Mouse (Mus musculus) myocyte (in vitro differentiated cells): ENCODE data around the gene Rhno1.

ENCODE experiments used
- CEBPB ChIP-seq: IDR thresholded peaks from 2 replicates; pipeline ENCODE4 v1.6.1; 2011; ENCODE audit warnings: mild to moderate bottlenecking, moderate library complexity; ENCODE audit not compliant: poor library complexity, insufficient read depth, severe bottlenecking
- E2F4 ChIP-seq: IDR thresholded peaks from one replicate; pipeline ENCODE4 v1.6.1; 2011; ENCODE audit warnings: mild to moderate bottlenecking, control low read depth, moderate library complexity; ENCODE audit not compliant: insufficient read depth
- POLR2A ChIP-seq: IDR thresholded peaks from one replicate; pipeline ENCODE4 v1.6.1; 2011; ENCODE audit warnings: low read depth, mild to moderate bottlenecking, control low read depth, moderate library complexity; ENCODE audit not compliant: insufficient read length
- REST ChIP-seq: IDR thresholded peaks from one replicate; pipeline ENCODE4 v1.6.1; 2011; ENCODE audit warnings: mild to moderate bottlenecking, control low read depth, moderate library complexity; ENCODE audit not compliant: insufficient read depth, insufficient read length
- TCF12 ChIP-seq: IDR thresholded peaks from one replicate; pipeline ENCODE4 v1.6.1; 2011; ENCODE audit warnings: mild to moderate bottlenecking, control low read depth; ENCODE audit not compliant: poor library complexity, insufficient read depth, severe bottlenecking
- USF1 ChIP-seq: IDR thresholded peaks from one replicate; pipeline ENCODE4 v1.6.1; 2011; ENCODE audit warnings: low read depth, mild to moderate bottlenecking, control low read depth, moderate library complexity

DNA sequence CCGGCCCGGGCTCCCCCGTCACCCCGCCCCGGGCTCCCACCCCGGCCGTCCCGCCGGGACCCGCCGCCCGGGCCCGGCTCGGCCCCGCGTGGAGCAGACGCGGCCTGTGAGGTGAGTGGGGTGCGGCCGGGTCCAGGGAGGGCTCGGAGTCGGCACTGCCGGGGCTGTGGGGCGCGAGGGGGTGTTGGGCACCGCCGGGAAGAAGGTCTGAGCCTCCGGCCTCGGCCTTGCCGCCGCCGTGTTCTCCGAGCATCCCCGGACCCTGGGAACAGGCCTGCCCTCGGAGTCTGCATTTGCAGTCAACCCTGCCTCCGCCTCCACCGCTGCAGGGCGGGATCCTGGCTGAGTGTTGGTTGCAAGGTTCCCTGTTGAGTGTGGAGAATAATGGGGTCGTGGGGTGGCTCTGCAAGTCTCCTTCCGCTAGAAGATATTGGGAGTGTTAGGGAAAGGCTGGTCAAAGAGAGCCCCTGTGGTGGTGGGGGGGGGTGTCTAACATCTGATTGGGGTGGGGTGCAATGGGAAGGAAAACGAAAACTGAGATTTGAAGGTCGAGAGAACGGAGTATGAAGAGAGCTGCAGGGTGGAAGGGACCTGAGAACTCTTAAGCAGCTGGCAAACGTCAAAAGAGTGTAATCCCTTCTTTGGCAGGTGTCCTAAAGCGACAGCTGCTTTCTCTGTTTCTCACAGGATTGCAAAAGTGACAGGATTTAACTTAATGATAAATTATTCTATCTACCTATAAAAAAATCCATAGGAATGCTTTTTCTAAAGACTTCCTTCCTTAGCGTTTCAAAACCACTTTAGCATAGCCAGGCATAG lies 505 bp upstream of the Rhno1 start:
- no peak for TF ChIP-seq E2F4
- no peak for TF ChIP-seq USF1
- TF ChIP-seq TCF12 = no peak
- no peak for TF ChIP-seq CEBPB
- no peak for TF ChIP-seq REST
- TF ChIP-seq POLR2A = no peak
